Mouse (Mus musculus): ENCODE results near the gene Klhl15. TPM values are rescaled to one million over a fixed set of nuclear protein-coding genes. Genes with fewer than 3 reads are reported as not detected.
"Not testable (repeated sequence)": the region's sequence is repeated elsewhere in the genome, so short reads cannot be mapped to it uniquely, and the experiment has no call there.

Klhl15 gene
- polyA plus RNA-seq (2015; fragmentation: Nextera tagmentation; extraction: Ambion mirVana): 10.0 TPM in 2 replicates

GRCm38 (mm10) chrX:94234532-94235189 lies at the start of gene Klhl15:
Gene Klhl15, plus strand, starts transcription at chrX:94234599.
- no peaks in the 10 kb centered on the region for H3K36me3 ChIP-seq (ENCODE audit: control insufficient read depth, insufficient read depth)
- H3K27me3 ChIP-seq (replicated peaks; ENCODE audit: control insufficient read depth, insufficient read depth, low read length): peaks cover 44% of the 10 kb centered on the region
- H3K9ac ChIP-seq (replicated peaks; ENCODE audit: low read depth, low read length): peak within 1 kb of the TSS; percentile 71
- 8% methylated on average over 34 of the region's 70 CpGs for WGBS
- H3K9me3 ChIP-seq (ENCODE audit: control insufficient read depth, low read length): no peaks in the 10 kb centered on the region
- H3K4me2 ChIP-seq (ENCODE audit: low read length): peak within 1 kb of the TSS; percentile 51
- H3K4me3 ChIP-seq (replicated peaks; ENCODE audit: low read length): peak within 1 kb of the TSS; percentile 68
- ATAC-seq: peak; percentile 95
- H3K4me1 ChIP-seq (replicated peaks; ENCODE audit: control insufficient read depth, insufficient read depth, low read length): no peaks in the 10 kb centered on the region
- peak within 1 kb of the TSS; percentile 84 for H3K27ac ChIP-seq (ENCODE audit: low read length)

GRCm38 (mm10) chrX:94185156-94185555 lies 49.2 kb upstream of the Klhl15 start:
- Histone ChIP-seq H3K4me1 (replicated peaks; ENCODE audit: control insufficient read depth, insufficient read depth, low read length) (no peaks in the 10 kb centered on the region), H3K9ac (replicated peaks; ENCODE audit: low read depth, low read length) (no peak overlapping the region), H3K27ac (ENCODE audit: low read length) (no peak overlapping the region), H3K36me3 (ENCODE audit: control insufficient read depth, insufficient read depth) (no peaks in the 10 kb centered on the region), H3K27me3 (replicated peaks; ENCODE audit: control insufficient read depth, insufficient read depth, low read length) (peaks cover 8% of the 10 kb centered on the region), H3K4me3 (replicated peaks; ENCODE audit: low read length) (no peak overlapping the region), H3K9me3 (ENCODE audit: control insufficient read depth, low read length) (no peaks in the 10 kb centered on the region), H3K4me2 (ENCODE audit: low read length) (no peak overlapping the region)
- 45% methylated on average over 1 of the region's 1 CpGs for WGBS
- no peak for ATAC-seq

- H3K4me1 ChIP-seq (replicated peaks; ENCODE audit: control insufficient read depth, insufficient read depth, low read length); H3K27me3 ChIP-seq (replicated peaks; ENCODE audit: control insufficient read depth, insufficient read depth, low read length); H3K4me3 ChIP-seq (replicated peaks; ENCODE audit: low read length); H3K9ac ChIP-seq (replicated peaks; ENCODE audit: low read depth, low read length); ATAC-seq; H3K9me3 ChIP-seq (ENCODE audit: control insufficient read depth, low read length); H3K4me2 ChIP-seq (ENCODE audit: low read length); H3K27ac ChIP-seq (ENCODE audit: low read length): not testable (repeated sequence)
- 66% methylated on average over 4 of the region's 4 CpGs for WGBS
- peaks cover 36% of the 10 kb centered on the region for H3K36me3 ChIP-seq (ENCODE audit: control insufficient read depth, insufficient read depth)
Observed at GRCm38 (mm10) chrX:94193901-94194300, 40.5 kb upstream of the Klhl15 start.

- no peak overlapping the region for H3K4me2 ChIP-seq (ENCODE audit: low read length)
- no peaks in the 10 kb centered on the region for H3K27me3 ChIP-seq (replicated peaks; ENCODE audit: control insufficient read depth, insufficient read depth, low read length)
- 82% methylated on average over 5 of the region's 5 CpGs for WGBS
- no peaks in the 10 kb centered on the region for H3K4me1 ChIP-seq (replicated peaks; ENCODE audit: control insufficient read depth, insufficient read depth, low read length)
- no peak overlapping the region for H3K9ac ChIP-seq (replicated peaks; ENCODE audit: low read depth, low read length)
- peaks cover 45% of the 10 kb centered on the region for H3K36me3 ChIP-seq (ENCODE audit: control insufficient read depth, insufficient read depth)
- no peak overlapping the region for H3K27ac ChIP-seq (ENCODE audit: low read length)
- no peak overlapping the region for H3K4me3 ChIP-seq (replicated peaks; ENCODE audit: low read length)
- H3K9me3 ChIP-seq (ENCODE audit: control insufficient read depth, low read length): 0 out of 2 replicates have a peak, but pooled peaks cover 2% of the 10 kb centered on the region
- no peak for ATAC-seq
Observed at GRCm38 (mm10) chrX:94197789-94198188, 36.6 kb upstream of the Klhl15 start.

- Histone ChIP-seq H3K36me3 (ENCODE audit: control insufficient read depth, insufficient read depth) (peaks cover 10% of the 10 kb centered on the region), H3K4me2 (ENCODE audit: low read length) (peak overlapping the region; percentile 69), H3K4me3 (replicated peaks; ENCODE audit: low read length) (peak overlapping the region; percentile 87), H3K27ac (ENCODE audit: low read length) (peak overlapping the region; percentile 78), H3K9ac (replicated peaks; ENCODE audit: low read depth, low read length) (peak overlapping the region; percentile 82), H3K27me3 (replicated peaks; ENCODE audit: control insufficient read depth, insufficient read depth, low read length) (no peaks in the 10 kb centered on the region), H3K4me1 (replicated peaks; ENCODE audit: control insufficient read depth, insufficient read depth, low read length) (no peaks in the 10 kb centered on the region; the same call in 1 of the 2 replicates), H3K9me3 (ENCODE audit: control insufficient read depth, low read length) (no peaks in the 10 kb centered on the region)
- WGBS: 0% methylated on average over 12 of the region's 12 CpGs
- peak; percentile 68 for ATAC-seq
Observed at GRCm38 (mm10) chrX:94212264-94212596, 22.2 kb upstream of the Klhl15 start.

GRCm38 (mm10) chrX:94212597-94213321 lies 21.6 kb upstream of the Klhl15 start, which contains the start of gene Eif2s3x:
Gene Eif2s3x, minus strand, starts transcription at chrX:94212862.
- Histone ChIP-seq H3K4me2 (ENCODE audit: low read length) (peak within 1 kb of the TSS; percentile 69), H3K36me3 (ENCODE audit: control insufficient read depth, insufficient read depth) (peaks cover 6% of the 10 kb centered on the region), H3K4me3 (replicated peaks; ENCODE audit: low read length) (peak within 1 kb of the TSS; percentile 87), H3K27ac (ENCODE audit: low read length) (peak within 1 kb of the TSS; percentile 83), H3K27me3 (replicated peaks; ENCODE audit: control insufficient read depth, insufficient read depth, low read length) (no peaks in the 10 kb centered on the region), H3K9me3 (ENCODE audit: control insufficient read depth, low read length) (no peaks in the 10 kb centered on the region), H3K9ac (replicated peaks; ENCODE audit: low read depth, low read length) (peak within 1 kb of the TSS; percentile 82), H3K4me1 (replicated peaks; ENCODE audit: control insufficient read depth, insufficient read depth, low read length) (no peaks in the 10 kb centered on the region; the same call in 1 of the 2 replicates)
- peak; percentile 94 for ATAC-seq
- WGBS: under 1% methylated on average over 52 of the region's 52 CpGs

GRCm38 (mm10) chrX:94213384-94213783 lies 21.0 kb upstream of the Klhl15 start:
- Histone ChIP-seq H3K4me2 (ENCODE audit: low read length) (peak overlapping the region; percentile 54), H3K36me3 (ENCODE audit: control insufficient read depth, insufficient read depth) (peaks cover 3% of the 10 kb centered on the region), H3K9me3 (ENCODE audit: control insufficient read depth, low read length) (no peaks in the 10 kb centered on the region), H3K9ac (replicated peaks; ENCODE audit: low read depth, low read length) (peak overlapping the region; percentile 59), H3K4me1 (replicated peaks; ENCODE audit: control insufficient read depth, insufficient read depth, low read length) (no peaks in the 10 kb centered on the region; the same call in 1 of the 2 replicates), H3K27ac (ENCODE audit: low read length) (peak overlapping the region; percentile 83), H3K27me3 (replicated peaks; ENCODE audit: control insufficient read depth, insufficient read depth, low read length) (no peaks in the 10 kb centered on the region), H3K4me3 (replicated peaks; ENCODE audit: low read length) (peak overlapping the region; percentile 87)
- ATAC-seq: peak; percentile 9; the same call in 1 of the 2 replicates
- 12% methylated on average over 7 of the region's 7 CpGs for WGBS

- Histone ChIP-seq H3K27me3 (replicated peaks; ENCODE audit: control insufficient read depth, insufficient read depth, low read length) (peaks cover 39% of the 10 kb centered on the region), H3K4me2 (ENCODE audit: low read length) (no peak overlapping the region; the same call in 1 of the 2 replicates), H3K4me1 (replicated peaks; ENCODE audit: control insufficient read depth, insufficient read depth, low read length) (no peaks in the 10 kb centered on the region), H3K9me3 (ENCODE audit: control insufficient read depth, low read length) (no peaks in the 10 kb centered on the region), H3K27ac (ENCODE audit: low read length) (no peak overlapping the region), H3K4me3 (replicated peaks; ENCODE audit: low read length) (no peak overlapping the region), H3K36me3 (ENCODE audit: control insufficient read depth, insufficient read depth) (no peaks in the 10 kb centered on the region), H3K9ac (replicated peaks; ENCODE audit: low read depth, low read length) (no peak overlapping the region)
- 44% methylated on average over 5 of the region's 5 CpGs for WGBS
- ATAC-seq: no peak
Observed at GRCm38 (mm10) chrX:94233432-94233831, 967 bp upstream of the Klhl15 start.

GRCm38 (mm10) chrX:94233936-94234531 lies 365 bp upstream of the Klhl15 start:
- 17% methylated on average over 23 of the region's 25 CpGs for WGBS
- H3K36me3 ChIP-seq (ENCODE audit: control insufficient read depth, insufficient read depth): no peaks in the 10 kb centered on the region
- peak overlapping the region; percentile 84 for H3K27ac ChIP-seq (ENCODE audit: low read length)
- ATAC-seq: no peak
- H3K4me2 ChIP-seq (ENCODE audit: low read length): peak overlapping the region; percentile 51
- H3K9ac ChIP-seq (replicated peaks; ENCODE audit: low read depth, low read length): peak overlapping the region; percentile 71
- no peaks in the 10 kb centered on the region for H3K4me1 ChIP-seq (replicated peaks; ENCODE audit: control insufficient read depth, insufficient read depth, low read length)
- H3K9me3 ChIP-seq (ENCODE audit: control insufficient read depth, low read length): no peaks in the 10 kb centered on the region
- H3K27me3 ChIP-seq (replicated peaks; ENCODE audit: control insufficient read depth, insufficient read depth, low read length): peaks cover 43% of the 10 kb centered on the region
- peak overlapping the region; percentile 68 for H3K4me3 ChIP-seq (replicated peaks; ENCODE audit: low read length)
